Mouse (Mus musculus): ENCODE results near the gene Bri3. TPM values are rescaled to one million over a fixed set of nuclear protein-coding genes. Genes with fewer than 3 reads are reported as not detected.

The Bri3 gene
- polyA plus RNA-seq, 1 experiment from 2014 or later = 116 TPM

DNA sequence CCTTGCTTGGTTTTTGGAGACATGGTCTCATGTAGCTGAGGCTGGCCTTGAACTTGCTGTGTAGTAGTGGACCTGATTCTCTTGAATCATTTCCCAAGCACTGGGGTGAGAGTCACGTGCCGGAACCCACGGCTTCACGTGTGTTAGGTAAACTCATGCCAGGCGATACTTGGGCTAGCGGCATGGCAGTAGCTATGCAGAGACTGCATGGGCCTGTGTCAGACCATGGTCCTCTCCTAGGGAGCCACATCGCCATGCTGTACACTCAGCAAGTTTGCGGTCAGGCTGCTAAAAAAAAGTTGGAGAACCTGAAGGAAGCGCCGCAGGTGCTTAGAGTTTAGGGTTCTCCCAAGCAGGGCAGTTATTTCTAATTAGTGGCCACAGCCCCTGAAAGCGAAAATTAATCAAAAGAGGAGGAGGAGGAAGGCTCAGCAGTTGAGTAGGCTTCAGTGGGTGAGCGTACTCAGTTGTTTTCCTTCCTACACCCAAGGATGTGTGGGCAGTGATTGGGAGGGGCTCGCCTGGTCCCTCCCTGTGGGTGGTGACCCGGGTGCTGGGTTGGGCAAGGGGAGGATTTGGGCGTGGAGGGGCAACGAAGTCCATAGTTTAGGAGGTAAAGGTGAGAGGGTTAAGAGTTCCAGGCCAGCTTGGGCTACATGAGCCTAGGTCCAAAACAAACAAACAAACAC, 10.0 kb downstream of the Bri3 start:
- H3K4me2 ChIP-seq (ENCODE audit: low read depth, low read length) = peak overlapping the region; percentile 57
- ATAC-seq (replicated peaks; ENCODE audit: insufficient number of reproducible peaks, low FRiP score, low TSS enrichment, low read depth) (no peak; the same call in 1 of the 2 replicates), DNase-seq (ENCODE audit: low spot score) (no peak)
- peak overlapping the region; percentile 99 for H3K4me3 ChIP-seq (ENCODE audit: low read depth, low read length)
- H3K36me3 ChIP-seq (replicated peaks; ENCODE audit: control insufficient read depth, insufficient read depth, low read depth, low read length) = no peaks in the 10 kb centered on the region; the same call in 1 of the 2 replicates
- WGBS = 57% methylated on average over 16 of the region's 16 CpGs
- H3K9me3 ChIP-seq (replicated peaks; ENCODE audit: control insufficient read depth, low read length) = no peaks in the 10 kb centered on the region
- H3K27me3 ChIP-seq (ENCODE audit: control insufficient read depth, insufficient read depth, low read length) = no peaks in the 10 kb centered on the region
- no peak overlapping the region for H3K27ac ChIP-seq (replicated peaks; ENCODE audit: low read depth, low read length)
- H3K9ac ChIP-seq (replicated peaks; ENCODE audit: low read length) = peak overlapping the region; percentile 3; the same call in 1 of the 2 replicates
- H3K4me1 ChIP-seq (ENCODE audit: control insufficient read depth, insufficient read depth, low read length) = peaks cover 16% of the 10 kb centered on the region

DNA sequence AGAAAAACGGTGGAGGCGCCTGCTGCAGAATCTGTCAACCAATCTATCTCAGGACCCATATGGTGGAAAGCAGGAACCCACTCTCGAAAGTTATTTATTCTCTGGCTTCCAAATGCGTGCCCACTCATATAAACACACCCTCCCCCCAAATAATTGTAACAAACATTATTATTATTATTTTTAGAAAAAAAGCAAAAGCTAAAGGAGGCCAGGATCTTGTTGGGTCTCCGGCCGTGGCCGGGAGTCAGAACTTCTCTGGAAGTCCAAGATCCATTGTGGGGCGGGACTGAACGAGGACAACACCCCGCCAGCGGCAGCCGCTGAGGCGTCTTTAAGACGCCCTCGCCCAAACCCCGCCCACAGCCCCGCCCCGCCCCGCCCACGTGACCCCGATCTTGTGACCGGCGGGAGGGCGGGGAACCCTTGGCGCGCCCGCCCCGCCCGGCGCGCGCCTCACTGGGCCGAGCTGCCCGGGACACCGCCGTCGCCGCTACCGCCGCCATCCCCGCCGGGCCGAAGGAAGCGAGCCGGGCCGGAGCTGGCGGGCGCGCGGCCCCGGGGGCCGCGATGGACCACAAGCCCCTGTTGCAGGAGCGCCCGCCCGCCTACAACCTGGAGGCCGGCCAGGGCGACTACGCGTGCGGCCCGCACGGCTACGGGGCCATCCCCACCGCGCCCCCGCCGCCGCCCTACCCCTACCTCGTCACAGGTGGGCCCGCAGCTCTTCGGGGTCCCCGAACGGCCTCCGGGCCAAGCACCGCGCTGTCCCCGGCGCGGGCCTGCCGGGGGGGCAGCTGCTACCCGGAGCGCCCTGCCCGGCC, 10.8 kb downstream of the Bri3 start:
- Histone ChIP-seq H3K9me3 (replicated peaks; ENCODE audit: control insufficient read depth, low read length) (no peaks in the 10 kb centered on the region), H3K27me3 (ENCODE audit: control insufficient read depth, insufficient read depth, low read length) (no peaks in the 10 kb centered on the region), H3K36me3 (replicated peaks; ENCODE audit: control insufficient read depth, insufficient read depth, low read depth, low read length) (no peaks in the 10 kb centered on the region; the same call in 1 of the 2 replicates), H3K9ac (replicated peaks; ENCODE audit: low read length) (peak overlapping the region; percentile 92), H3K4me3 (ENCODE audit: low read depth, low read length) (peak overlapping the region; percentile 99), H3K4me2 (ENCODE audit: low read depth, low read length) (peak overlapping the region; percentile 57), H3K4me1 (ENCODE audit: control insufficient read depth, insufficient read depth, low read length) (peaks cover 16% of the 10 kb centered on the region), H3K27ac (replicated peaks; ENCODE audit: low read depth, low read length) (peak overlapping the region; percentile 88)
- ATAC-seq (replicated peaks; ENCODE audit: insufficient number of reproducible peaks, low FRiP score, low TSS enrichment, low read depth) = peak; percentile 56
- under 1% methylated on average over 55 of the region's 84 CpGs for WGBS
- peak; percentile 94 for DNase-seq (ENCODE audit: low spot score)

DNA sequence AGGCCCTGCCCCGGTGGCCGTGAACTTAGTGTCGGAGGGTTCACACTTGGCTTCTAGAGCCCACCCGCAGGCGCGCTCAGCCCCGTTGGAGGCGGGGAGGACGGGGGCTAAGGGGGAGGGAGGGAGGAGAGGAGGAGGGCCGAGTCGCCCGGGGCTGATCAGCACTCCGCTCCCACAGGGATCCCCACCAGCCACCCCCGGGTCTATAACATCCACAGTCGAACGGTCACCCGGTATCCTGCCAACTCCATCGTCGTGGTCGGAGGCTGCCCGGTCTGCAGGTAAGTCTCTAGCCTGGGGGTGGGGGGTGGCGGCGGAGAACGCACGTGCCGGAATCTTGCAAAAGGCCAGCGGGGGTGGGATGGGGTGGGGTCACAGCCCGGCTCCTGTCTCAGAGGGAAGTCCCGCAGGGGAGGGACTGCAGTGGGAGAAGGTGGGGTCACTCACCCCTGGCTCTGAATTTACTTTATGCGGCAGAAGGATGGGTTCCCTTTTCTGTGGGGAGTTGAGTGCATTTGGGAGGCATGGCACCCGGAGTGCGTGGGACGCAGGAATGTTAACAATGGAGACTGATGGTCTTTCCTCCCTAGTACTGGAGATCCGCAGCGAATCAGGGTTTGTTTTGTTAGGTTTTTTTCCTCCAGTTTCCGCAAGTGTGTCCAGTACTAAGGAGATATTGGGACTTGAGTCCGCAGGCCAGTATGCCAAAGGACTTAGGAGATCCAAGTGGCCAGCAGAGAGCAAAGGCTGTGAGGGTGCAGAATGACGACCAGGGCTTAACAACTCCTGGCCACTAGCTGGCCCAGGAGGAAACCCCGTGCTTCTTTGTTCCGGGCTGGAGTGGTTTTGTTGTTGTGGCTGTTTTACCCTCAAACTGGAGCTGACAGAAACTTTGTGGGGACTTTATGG, 11.6 kb downstream of the Bri3 start:
- H3K9me3 ChIP-seq (replicated peaks; ENCODE audit: control insufficient read depth, low read length) = no peaks in the 10 kb centered on the region
- H3K4me1 ChIP-seq (ENCODE audit: control insufficient read depth, insufficient read depth, low read length) = peaks cover 16% of the 10 kb centered on the region
- peak overlapping the region; percentile 88 for H3K27ac ChIP-seq (replicated peaks; ENCODE audit: low read depth, low read length)
- ATAC-seq (replicated peaks; ENCODE audit: insufficient number of reproducible peaks, low FRiP score, low TSS enrichment, low read depth) (peak; percentile 57), DNase-seq (ENCODE audit: low spot score) (peak; percentile 73)
- peak overlapping the region; percentile 57 for H3K4me2 ChIP-seq (ENCODE audit: low read depth, low read length)
- peak overlapping the region; percentile 99 for H3K4me3 ChIP-seq (ENCODE audit: low read depth, low read length)
- H3K27me3 ChIP-seq (ENCODE audit: control insufficient read depth, insufficient read depth, low read length) = no peaks in the 10 kb centered on the region
- no peaks in the 10 kb centered on the region; the same call in 1 of the 2 replicates for H3K36me3 ChIP-seq (replicated peaks; ENCODE audit: control insufficient read depth, insufficient read depth, low read depth, low read length)
- WGBS = 0% methylated on average over 33 of the region's 40 CpGs
- peak overlapping the region; percentile 92 for H3K9ac ChIP-seq (replicated peaks; ENCODE audit: low read length)

- Histone ChIP-seq H3K27me3 (ENCODE audit: control insufficient read depth, insufficient read depth, low read length) (no peaks in the 10 kb centered on the region), H3K4me2 (ENCODE audit: low read depth, low read length) (peak overlapping the region; percentile 57), H3K4me3 (ENCODE audit: low read depth, low read length) (peak overlapping the region; percentile 99), H3K36me3 (replicated peaks; ENCODE audit: control insufficient read depth, insufficient read depth, low read depth, low read length) (no peaks in the 10 kb centered on the region; the same call in 1 of the 2 replicates), H3K9me3 (replicated peaks; ENCODE audit: control insufficient read depth, low read length) (no peaks in the 10 kb centered on the region), H3K9ac (replicated peaks; ENCODE audit: low read length) (peak overlapping the region; percentile 92), H3K27ac (replicated peaks; ENCODE audit: low read depth, low read length) (peak overlapping the region; percentile 88), H3K4me1 (ENCODE audit: control insufficient read depth, insufficient read depth, low read length) (peaks cover 16% of the 10 kb centered on the region)
- DNase-seq (ENCODE audit: low spot score) = no peak
- no peak for ATAC-seq (replicated peaks; ENCODE audit: insufficient number of reproducible peaks, low FRiP score, low TSS enrichment, low read depth)
- WGBS = 11% methylated on average over 7 of the region's 7 CpGs
Observed at GRCm38 (mm10) chr5:144256541-144256870, 12.3 kb downstream of the Bri3 start.

DNA sequence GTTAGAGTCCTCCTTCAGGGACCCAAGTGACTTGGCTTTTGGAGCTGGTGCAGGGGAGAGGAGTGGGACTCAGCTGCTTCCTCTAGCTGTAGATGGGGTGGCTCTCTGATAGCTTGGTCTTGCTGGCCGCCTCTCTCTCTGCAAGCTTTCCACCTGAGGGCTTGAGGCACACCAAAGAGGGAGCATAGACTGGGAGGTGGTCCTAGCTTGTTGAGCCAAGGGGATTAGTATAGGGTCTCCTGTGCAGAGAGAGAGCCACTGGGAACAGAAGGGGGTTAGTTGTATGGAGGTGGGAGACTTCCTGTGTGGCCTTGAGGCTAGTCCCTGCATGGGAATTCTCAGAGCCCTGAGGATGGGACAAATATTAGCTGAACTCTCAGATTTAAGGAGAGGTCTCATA, 12.7 kb downstream of the Bri3 start:
- Histone ChIP-seq H3K27me3 (ENCODE audit: control insufficient read depth, insufficient read depth, low read length) (no peaks in the 10 kb centered on the region), H3K4me2 (ENCODE audit: low read depth, low read length) (peak overlapping the region; percentile 57), H3K27ac (replicated peaks; ENCODE audit: low read depth, low read length) (peak overlapping the region; percentile 2; the same call in 1 of the 2 replicates), H3K9me3 (replicated peaks; ENCODE audit: control insufficient read depth, low read length) (no peaks in the 10 kb centered on the region), H3K4me3 (ENCODE audit: low read depth, low read length) (peak overlapping the region; percentile 99), H3K36me3 (replicated peaks; ENCODE audit: control insufficient read depth, insufficient read depth, low read depth, low read length) (no peaks in the 10 kb centered on the region; the same call in 1 of the 2 replicates), H3K4me1 (ENCODE audit: control insufficient read depth, insufficient read depth, low read length) (peaks cover 16% of the 10 kb centered on the region), H3K9ac (replicated peaks; ENCODE audit: low read length) (peak overlapping the region; percentile 92)
- ATAC-seq (replicated peaks; ENCODE audit: insufficient number of reproducible peaks, low FRiP score, low TSS enrichment, low read depth) (no peak), DNase-seq (ENCODE audit: low spot score) (peak; percentile 12)
- 43% methylated on average over 1 of the region's 1 CpGs for WGBS

DNA sequence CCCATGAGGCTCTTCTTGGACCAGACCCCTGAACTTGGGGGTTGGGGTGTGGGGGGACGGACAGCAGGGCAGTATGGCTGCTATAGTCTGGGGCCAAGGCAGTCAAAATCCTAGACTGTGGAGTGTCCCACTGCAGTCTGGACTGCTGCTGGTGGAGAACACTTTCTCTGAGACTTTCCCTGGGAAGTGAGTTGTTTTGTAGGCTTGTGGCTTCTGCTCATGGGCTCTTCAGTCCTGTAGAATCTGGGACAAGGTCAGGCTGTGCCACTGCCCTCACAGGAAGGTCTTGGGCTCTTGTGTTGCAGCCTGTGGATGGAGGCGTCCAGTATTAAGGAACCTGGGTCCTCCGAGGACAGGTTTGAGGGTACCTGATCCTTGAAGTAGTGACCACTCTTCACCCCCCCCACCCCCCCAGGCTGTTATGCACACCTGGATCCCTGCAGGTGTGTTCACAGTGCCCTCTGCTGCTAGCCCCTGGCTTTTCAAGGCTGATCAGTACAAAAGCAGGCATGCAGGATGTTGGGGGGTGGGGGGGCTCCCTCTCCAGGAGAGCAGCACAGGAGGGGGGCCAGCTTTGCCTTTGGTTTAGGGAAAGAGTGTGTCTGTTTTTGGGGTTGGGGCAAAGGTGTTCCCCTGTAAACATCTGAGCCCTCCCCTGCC, 13.3 kb downstream of the Bri3 start:
- Histone ChIP-seq H3K9ac (replicated peaks; ENCODE audit: low read length) (peak overlapping the region; percentile 92), H3K27ac (replicated peaks; ENCODE audit: low read depth, low read length) (no peak overlapping the region), H3K4me1 (ENCODE audit: control insufficient read depth, insufficient read depth, low read length) (peaks cover 16% of the 10 kb centered on the region), H3K9me3 (replicated peaks; ENCODE audit: control insufficient read depth, low read length) (no peaks in the 10 kb centered on the region), H3K36me3 (replicated peaks; ENCODE audit: control insufficient read depth, insufficient read depth, low read depth, low read length) (no peaks in the 10 kb centered on the region; the same call in 1 of the 2 replicates), H3K27me3 (ENCODE audit: control insufficient read depth, insufficient read depth, low read length) (no peaks in the 10 kb centered on the region), H3K4me3 (ENCODE audit: low read depth, low read length) (peak overlapping the region; percentile 99), H3K4me2 (ENCODE audit: low read depth, low read length) (peak overlapping the region; percentile 57)
- DNase-seq (ENCODE audit: low spot score) (no peak), ATAC-seq (replicated peaks; ENCODE audit: insufficient number of reproducible peaks, low FRiP score, low TSS enrichment, low read depth) (no peak)
- 64% methylated on average over 3 of the region's 3 CpGs for WGBS

DNA sequence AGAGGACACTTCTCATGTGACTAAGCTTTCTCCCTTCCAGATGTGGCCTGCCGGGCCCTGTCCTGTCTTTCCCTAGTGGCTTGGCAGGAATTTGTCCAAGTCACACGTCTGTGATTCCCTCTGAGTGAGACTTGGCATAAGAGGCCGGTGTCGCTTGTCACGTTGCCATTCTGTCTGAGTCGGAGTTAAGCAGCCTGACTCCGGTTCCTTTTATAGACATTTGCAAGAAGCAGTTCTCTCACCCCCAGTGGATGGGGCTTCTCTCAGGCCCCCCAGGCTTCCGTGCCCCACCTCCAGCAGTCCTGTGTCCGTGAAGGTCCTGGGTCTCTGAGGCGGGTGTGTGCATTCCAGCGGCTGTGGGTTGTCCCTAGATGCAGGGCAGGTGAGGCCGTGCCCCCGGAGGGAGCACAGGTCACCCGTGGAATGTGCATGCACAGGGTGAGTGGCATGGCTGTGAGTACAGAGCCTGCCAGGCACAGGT, 13.9 kb downstream of the Bri3 start:
- Histone ChIP-seq H3K4me3 (ENCODE audit: low read depth, low read length) (peak overlapping the region; percentile 17; the same call in 1 of the 2 replicates), H3K36me3 (replicated peaks; ENCODE audit: control insufficient read depth, insufficient read depth, low read depth, low read length) (no peaks in the 10 kb centered on the region; the same call in 1 of the 2 replicates), H3K9me3 (replicated peaks; ENCODE audit: control insufficient read depth, low read length) (no peaks in the 10 kb centered on the region), H3K4me2 (ENCODE audit: low read depth, low read length) (peak overlapping the region; percentile 57), H3K27ac (replicated peaks; ENCODE audit: low read depth, low read length) (no peak overlapping the region), H3K4me1 (ENCODE audit: control insufficient read depth, insufficient read depth, low read length) (peaks cover 16% of the 10 kb centered on the region), H3K9ac (replicated peaks; ENCODE audit: low read length) (peak overlapping the region; percentile 92; the same call in 1 of the 2 replicates), H3K27me3 (ENCODE audit: control insufficient read depth, insufficient read depth, low read length) (no peaks in the 10 kb centered on the region)
- ATAC-seq (replicated peaks; ENCODE audit: insufficient number of reproducible peaks, low FRiP score, low TSS enrichment, low read depth) = no peak
- no peak for DNase-seq (ENCODE audit: low spot score)
- WGBS = 28% methylated on average over 14 of the region's 14 CpGs

Measured in embryonic facial prominence, embryonic 11.5 days (tissue).